Mouse (Mus musculus): ENCODE results near the gene Olfr1394.
"Not testable (repeated sequence)": the region's sequence is repeated elsewhere in the genome, so short reads cannot be mapped to it uniquely, and the experiment has no call there.

Gene Olfr1394

GRCm38 (mm10) chr11:49154077-49154476 lies at the start of gene Olfr1394:
Gene Olfr1394, plus strand, starts transcription at chr11:49154377.
- DNase-seq (ENCODE audit: low read depth, low spot score): no peak

GRCm38 (mm10) chr11:49105752-49106151 lies 48.4 kb upstream of the Olfr1394 start:
- no peak for DNase-seq (ENCODE audit: low read depth, low spot score)

- DNase-seq (ENCODE audit: low read depth, low spot score): no peak
Measured at GRCm38 (mm10) chr11:49107650-49108537, 46.3 kb upstream of the Olfr1394 start.

GRCm38 (mm10) chr11:49108833-49109232 lies 45.3 kb upstream of the Olfr1394 start:
- DNase-seq (ENCODE audit: low read depth, low spot score): no peak

- DNase-seq (ENCODE audit: low read depth, low spot score): no peak
Measured at GRCm38 (mm10) chr11:49111000-49111399, 43.2 kb upstream of the Olfr1394 start.

- DNase-seq (ENCODE audit: low read depth, low spot score): no peak
Measured at GRCm38 (mm10) chr11:49112624-49113219, 41.5 kb upstream of the Olfr1394 start.

GRCm38 (mm10) chr11:49114158-49114557 lies 40.0 kb upstream of the Olfr1394 start:
- DNase-seq (ENCODE audit: low read depth, low spot score): no peak

- DNase-seq (ENCODE audit: low read depth, low spot score): no peak
Measured at GRCm38 (mm10) chr11:49114774-49115173, 39.4 kb upstream of the Olfr1394 start, which contains the start of gene Olfr1396. Gene Olfr1396, minus strand, starts transcription at chr11:49114874.

GRCm38 (mm10) chr11:49119635-49120034 lies 34.5 kb upstream of the Olfr1394 start:
- DNase-seq (ENCODE audit: low read depth, low spot score): no peak

- DNase-seq (ENCODE audit: low read depth, low spot score): no peak
Measured at GRCm38 (mm10) chr11:49124169-49124568, 30.0 kb upstream of the Olfr1394 start.

GRCm38 (mm10) chr11:49141974-49142373 lies 12.2 kb upstream of the Olfr1394 start, which contains the start of gene Olfr1395:
Gene Olfr1395, plus strand, starts transcription at chr11:49142274.
- no peak for DNase-seq (ENCODE audit: low read depth, low spot score)

GRCm38 (mm10) chr11:49156821-49157814 lies 2.9 kb downstream of the Olfr1394 start:
- no peak for DNase-seq (ENCODE audit: low read depth, low spot score)

GRCm38 (mm10) chr11:49168839-49169611 lies 14.8 kb downstream of the Olfr1394 start:
- DNase-seq (ENCODE audit: low read depth, low spot score): no peak

GRCm38 (mm10) chr11:49170576-49170975 lies 16.4 kb downstream of the Olfr1394 start:
- DNase-seq (ENCODE audit: low read depth, low spot score): no peak

- no peak for DNase-seq (ENCODE audit: low read depth, low spot score)
Measured at GRCm38 (mm10) chr11:49175345-49175744, 21.2 kb downstream of the Olfr1394 start.

- DNase-seq (ENCODE audit: low read depth, low spot score): not testable (repeated sequence)
Measured at GRCm38 (mm10) chr11:49176047-49176779, 22.0 kb downstream of the Olfr1394 start.

GRCm38 (mm10) chr11:49183172-49183571 lies 29.0 kb downstream of the Olfr1394 start:
- DNase-seq (ENCODE audit: low read depth, low spot score): no peak

GRCm38 (mm10) chr11:49186452-49186851 lies 32.3 kb downstream of the Olfr1394 start:
- no peak for DNase-seq (ENCODE audit: low read depth, low spot score)

GRCm38 (mm10) chr11:49186955-49187488 lies 32.8 kb downstream of the Olfr1394 start, which contains the start of gene Btnl9:
Gene Btnl9, minus strand, starts transcription at chr11:49187159.
- no peak for DNase-seq (ENCODE audit: low read depth, low spot score)

GRCm38 (mm10) chr11:49187701-49188100 lies 33.5 kb downstream of the Olfr1394 start:
- no peak for DNase-seq (ENCODE audit: low read depth, low spot score)

Data from retina, adult 2 months (tissue).